Mouse (Mus musculus): ENCODE measurements around the gene Atg7. TPM values are rescaled to one million over a fixed set of nuclear protein-coding genes. Genes with fewer than 3 reads are reported as not detected.

Atg7 gene
- total RNA-seq, 2 experiments from 2014 or later, result 24.7 to 26.5 TPM

- no peak for TF ChIP-seq CTCF (conservative IDR thresholded peaks at IDR 0.05)
- no peak overlapping the region for H3K4me3 ChIP-seq
- no peak for DNase-seq (ENCODE audit: low spot score in 2 of 2)
- no peak overlapping the region for H3K27ac ChIP-seq
Measured at GRCm38 (mm10) chr6:114848761-114849160, 205.9 kb downstream of the Atg7 start.

- TF ChIP-seq CTCF (conservative IDR thresholded peaks at IDR 0.05), result no peak
- Histone ChIP-seq H3K4me3 (no peak overlapping the region), H3K27ac (no peak overlapping the region)
- DNase-seq (ENCODE audit: low spot score in 2 of 2), result no peak
Measured at GRCm38 (mm10) chr6:114849787-114850186, 206.9 kb downstream of the Atg7 start.

GRCm38 (mm10) chr6:114851688-114852087, 208.8 kb downstream of the Atg7 start:
- Histone ChIP-seq H3K27ac (no peak overlapping the region), H3K4me3 (no peak overlapping the region)
- DNase-seq (ENCODE audit: low spot score in 2 of 2), result no peak
- no peak for TF ChIP-seq CTCF (conservative IDR thresholded peaks at IDR 0.05)

- Histone ChIP-seq H3K27ac (no peak overlapping the region), H3K4me3 (no peak overlapping the region)
- DNase-seq (ENCODE audit: low spot score in 2 of 2), result no peak
- TF ChIP-seq CTCF (conservative IDR thresholded peaks at IDR 0.05), result no peak
Measured at GRCm38 (mm10) chr6:114852739-114853138, 209.8 kb downstream of the Atg7 start.

GRCm38 (mm10) chr6:114854368-114854767, 211.5 kb downstream of the Atg7 start:
- Histone ChIP-seq H3K4me3 (no peak overlapping the region), H3K27ac (peak overlapping the region; percentile 32; the same call in 1 of the 2 replicates)
- no peak for DNase-seq (ENCODE audit: low spot score in 2 of 2)
- TF ChIP-seq CTCF (conservative IDR thresholded peaks at IDR 0.05), result no peak

GRCm38 (mm10) chr6:114855644-114856043, 212.7 kb downstream of the Atg7 start:
- TF ChIP-seq CTCF (conservative IDR thresholded peaks at IDR 0.05), result no peak
- Histone ChIP-seq H3K4me3 (no peak overlapping the region), H3K27ac (no peak overlapping the region)
- DNase-seq (ENCODE audit: low spot score in 2 of 2), result no peak

- no peak for DNase-seq (ENCODE audit: low spot score in 2 of 2)
- no peak for TF ChIP-seq CTCF (conservative IDR thresholded peaks at IDR 0.05)
- Histone ChIP-seq H3K27ac (no peak overlapping the region), H3K4me3 (no peak overlapping the region)
Measured at GRCm38 (mm10) chr6:114856501-114856900, 213.6 kb downstream of the Atg7 start.

- DNase-seq (ENCODE audit: low spot score in 2 of 2), result peak in 1 of 2 experiments; percentile 33
- TF ChIP-seq CTCF (conservative IDR thresholded peaks at IDR 0.05), result no peak
- no peak overlapping the region for H3K4me3 ChIP-seq
- peak overlapping the region; percentile 81 for H3K27ac ChIP-seq
Measured at GRCm38 (mm10) chr6:114857996-114858721, 215.3 kb downstream of the Atg7 start.

- H3K27ac ChIP-seq, result peak overlapping the region; percentile 81
- TF ChIP-seq CTCF (conservative IDR thresholded peaks at IDR 0.05), result no peak
- H3K4me3 ChIP-seq, result no peak overlapping the region
- no peak for DNase-seq (ENCODE audit: low spot score in 2 of 2)
Measured at GRCm38 (mm10) chr6:114858722-114859053, 215.8 kb downstream of the Atg7 start.

- TF ChIP-seq CTCF (conservative IDR thresholded peaks at IDR 0.05), result no peak
- Histone ChIP-seq H3K4me3 (no peak overlapping the region), H3K27ac (peak overlapping the region; percentile 83)
- peak in 1 of 2 experiments; percentile 39 for DNase-seq (ENCODE audit: low spot score in 2 of 2)
Measured at GRCm38 (mm10) chr6:114860677-114861568, 218.0 kb downstream of the Atg7 start.

GRCm38 (mm10) chr6:114861591-114861990, 218.7 kb downstream of the Atg7 start:
- DNase-seq (ENCODE audit: low spot score in 2 of 2), result no peak
- TF ChIP-seq CTCF (conservative IDR thresholded peaks at IDR 0.05), result no peak
- peak overlapping the region; percentile 83 for H3K27ac ChIP-seq
- H3K4me3 ChIP-seq, result no peak overlapping the region

GRCm38 (mm10) chr6:114862046-114862445, 219.1 kb downstream of the Atg7 start:
- TF ChIP-seq CTCF (conservative IDR thresholded peaks at IDR 0.05), result no peak
- Histone ChIP-seq H3K4me3 (no peak overlapping the region), H3K27ac (peak overlapping the region; percentile 83)
- DNase-seq (ENCODE audit: low spot score in 2 of 2), result no peak

GRCm38 (mm10) chr6:114863501-114863900, 220.6 kb downstream of the Atg7 start:
- peak overlapping the region; percentile 83 for H3K27ac ChIP-seq
- no peak overlapping the region for H3K4me3 ChIP-seq
- no peak for TF ChIP-seq CTCF (conservative IDR thresholded peaks at IDR 0.05)
- DNase-seq (ENCODE audit: low spot score in 2 of 2), result no peak

All from layer of hippocampus, adult 2 months (tissue).